Mouse (Mus musculus): ENCODE measurements around the gene Sdhaf3. TPM values are rescaled to one million over a fixed set of nuclear protein-coding genes. Genes with fewer than 3 reads are reported as not detected.

Gene Sdhaf3
- polyA plus RNA-seq, 1 experiment from 2014 or later, result 5.3 TPM

DNA sequence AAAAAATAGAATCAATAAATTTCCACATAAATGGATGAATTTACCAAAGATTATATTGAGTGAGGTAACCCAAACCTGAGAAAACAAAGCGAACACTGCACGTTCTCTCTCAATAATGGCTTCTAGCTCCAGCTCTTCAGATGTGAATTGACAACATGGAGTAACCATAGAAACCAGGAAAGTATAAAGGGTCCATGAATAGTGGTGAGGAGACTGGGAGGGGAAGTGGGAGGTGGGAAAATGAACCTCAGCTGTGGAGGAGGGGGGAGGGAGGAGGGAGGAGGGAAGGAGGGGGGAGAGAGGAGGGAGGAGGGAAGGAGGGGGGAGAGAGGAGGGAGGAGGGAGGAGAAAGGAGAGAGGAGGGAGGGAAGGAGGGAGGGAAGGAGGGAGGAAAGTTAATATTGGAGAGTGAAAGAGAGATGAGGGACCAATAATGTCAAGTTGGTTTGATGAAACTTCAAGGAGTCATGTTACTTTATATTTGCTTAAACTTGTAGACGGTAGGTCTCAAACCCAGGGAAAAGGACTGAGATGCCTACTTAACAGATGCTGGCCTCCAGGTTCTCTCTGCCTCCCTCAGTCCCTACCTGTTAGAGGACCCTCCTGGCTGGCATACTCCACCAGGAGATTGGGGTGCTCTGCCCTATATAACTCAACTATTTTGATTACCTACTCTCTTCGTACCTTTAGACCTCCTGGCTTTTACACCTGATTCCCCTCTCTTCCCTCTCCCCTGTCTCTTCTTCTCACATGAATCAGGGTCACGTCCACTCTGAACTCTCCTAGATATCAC lies 126.9 kb downstream of the Sdhaf3 start:
- no peaks in the 10 kb centered on the region for H3K36me3 ChIP-seq
- WGBS, result 79% methylated on average over 5 of the region's 5 CpGs
- H3K4me1 ChIP-seq, result no peaks in the 10 kb centered on the region
- H3K27ac ChIP-seq, result no peak overlapping the region
- H3K4me3 ChIP-seq, result no peak overlapping the region
- no peaks in the 10 kb centered on the region for H3K9me3 ChIP-seq
- no peaks in the 10 kb centered on the region for H3K27me3 ChIP-seq (ENCODE audit: insufficient read depth, poor library complexity, severe bottlenecking)
- no peak for DNase-seq (ENCODE audit: low spot score)

DNA sequence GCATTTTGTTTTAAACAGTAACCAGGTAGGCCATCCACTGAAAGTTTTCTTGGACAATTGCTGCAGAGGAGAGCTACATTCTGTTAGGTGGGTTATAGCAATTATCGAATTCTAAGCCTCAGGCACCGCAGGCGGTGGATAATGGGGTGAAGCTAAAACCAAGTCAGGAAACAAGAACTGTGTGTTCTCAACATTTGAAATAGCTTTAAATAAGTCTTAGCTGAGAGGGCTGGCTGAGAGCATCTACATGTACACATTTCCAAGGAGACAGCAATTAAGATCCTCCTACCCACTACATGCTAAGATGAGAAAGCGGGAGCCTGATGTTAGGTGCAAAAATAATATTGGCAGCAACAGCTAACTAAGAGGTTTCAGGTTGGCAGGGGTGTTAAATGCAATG lies 127.9 kb downstream of the Sdhaf3 start:
- no peaks in the 10 kb centered on the region for H3K36me3 ChIP-seq
- H3K9me3 ChIP-seq, result no peaks in the 10 kb centered on the region
- no peak overlapping the region for H3K4me3 ChIP-seq
- no peaks in the 10 kb centered on the region for H3K4me1 ChIP-seq
- no peaks in the 10 kb centered on the region for H3K27me3 ChIP-seq (ENCODE audit: insufficient read depth, poor library complexity, severe bottlenecking)
- DNase-seq (ENCODE audit: low spot score), result no peak
- 90% methylated on average over 4 of the region's 4 CpGs for WGBS
- H3K27ac ChIP-seq, result no peak overlapping the region

GRCm38 (mm10) chr6:7084370-7084769 lies 128.6 kb downstream of the Sdhaf3 start:
- H3K27me3 ChIP-seq (ENCODE audit: insufficient read depth, poor library complexity, severe bottlenecking), result no peaks in the 10 kb centered on the region
- no peaks in the 10 kb centered on the region for H3K9me3 ChIP-seq
- H3K27ac ChIP-seq, result no peak overlapping the region
- no peak for DNase-seq (ENCODE audit: low spot score)
- H3K4me3 ChIP-seq, result no peak overlapping the region
- 80% methylated on average over 2 of the region's 2 CpGs for WGBS
- H3K4me1 ChIP-seq, result no peaks in the 10 kb centered on the region
- H3K36me3 ChIP-seq, result no peaks in the 10 kb centered on the region

- DNase-seq (ENCODE audit: low spot score), result no peak
- 81% methylated on average over 2 of the region's 2 CpGs for WGBS
- Histone ChIP-seq H3K4me1 (no peaks in the 10 kb centered on the region), H3K36me3 (no peaks in the 10 kb centered on the region), H3K4me3 (no peak overlapping the region), H3K27ac (no peak overlapping the region), H3K9me3 (no peaks in the 10 kb centered on the region), H3K27me3 (ENCODE audit: insufficient read depth, poor library complexity, severe bottlenecking) (no peaks in the 10 kb centered on the region)
Measured at GRCm38 (mm10) chr6:7085506-7085905, 129.7 kb downstream of the Sdhaf3 start.

- no peaks in the 10 kb centered on the region for H3K9me3 ChIP-seq
Measured at GRCm38 (mm10) chr6:7092094-7092493, 136.3 kb downstream of the Sdhaf3 start.

More at GRCm38 (mm10) chr6:7092094-7092493, 136.3 kb downstream of the Sdhaf3 start:
- Histone ChIP-seq H3K27me3 (ENCODE audit: insufficient read depth, poor library complexity, severe bottlenecking) (no peaks in the 10 kb centered on the region), H3K36me3 (no peaks in the 10 kb centered on the region), H3K4me3 (no peak overlapping the region), H3K27ac (no peak overlapping the region), H3K4me1 (no peaks in the 10 kb centered on the region)
- WGBS, result 59% methylated on average over 1 of the region's 1 CpGs
- no peak for DNase-seq (ENCODE audit: low spot score)

Other genes with a start within 250 kb of the Sdhaf3 start
- gene Dlx6, start 92.7 kb upstream of the Sdhaf3 start, polyA plus RNA-seq (2016; fragmentation: Nextera tagmentation; extraction: Ambion mirVana), result 0.23 and 0.57 TPM in 2 replicates
- gene Dlx5, start 73.9 kb upstream of the Sdhaf3 start, polyA plus RNA-seq (2016; fragmentation: Nextera tagmentation; extraction: Ambion mirVana), result 4.0 and 8.9 TPM in 2 replicates

Measured in heart, embryonic 10.5 days (tissue).